Mouse (Mus musculus) midbrain, embryonic 12.5 days (tissue): ENCODE data around the gene Ctnna3. TPM values are rescaled to one million over a fixed set of nuclear protein-coding genes. Genes with fewer than 3 reads are reported as not detected.
A peak's percentile ranks its signal among the peaks of the same experiment; 100 is the strongest.
"Not testable (repeated sequence)": the region's sequence is repeated elsewhere in the genome, so short reads cannot be mapped to it uniquely, and the experiment has no call there.

Experiments
- ATAC-seq: fragments of 200-750 bp; cut with Nextera tagmentation; 2 replicates; pipeline ENCODE4 v1.8.0; 2017; ENCODE audit warnings: low read depth, moderate TSS enrichment, moderate library complexity; ENCODE audit not compliant: low FRiP score
- H3K27ac ChIP-seq: fragments of 300-500 bp; sonication (generic); replicated peaks from 2 replicates; pipeline ENCODE4 v1.5.1; 2016; ENCODE audit warnings: mild to moderate bottlenecking
- H3K27me3 ChIP-seq: fragments of 300-500 bp; sonication (generic); 2 replicates; pipeline ENCODE4 v1.6.1; 2016; ENCODE audit warnings: mild to moderate bottlenecking
- H3K36me3 ChIP-seq: fragments of 300-500 bp; sonication (generic); 2 replicates; pipeline ENCODE4 v1.6.1; 2016
- H3K4me1 ChIP-seq: fragments of 300-500 bp; sonication (generic); 2 replicates; pipeline ENCODE4 v1.6.1; 2016
- H3K4me2 ChIP-seq: fragments of 300-500 bp; sonication (generic); replicated peaks from 2 replicates; pipeline ENCODE4 v1.6.1; 2016; ENCODE audit warnings: mild to moderate bottlenecking, moderate library complexity
- H3K4me3 ChIP-seq: fragments of 300-500 bp; sonication (generic); 2 replicates; pipeline ENCODE4 v1.5.1; 2016; ENCODE audit warnings: mild to moderate bottlenecking
- H3K9ac ChIP-seq: fragments of 300-500 bp; sonication (generic); replicated peaks from 2 replicates; pipeline ENCODE4 v1.6.1; 2016; ENCODE audit warnings: mild to moderate bottlenecking, moderate library complexity
- H3K9me3 ChIP-seq: fragments of 300-500 bp; sonication (generic); 2 replicates; pipeline ENCODE4 v1.6.1; 2016; ENCODE audit warnings: mild to moderate bottlenecking
- WGBS: fragments of 180-500 bp; shearing (Covaris S2); methylation state at CpG from one replicate; pipeline ENCODE4 v1.1.7; 2016; 5-methylcytosine and 5-hydroxymethylcytosine counted together
- polyA plus RNA-seq: library from polyadenylated mRNA; unstranded; fragments of >200 nt; fragmentation: Nextera tagmentation; extraction: Ambion mirVana; gene quantifications from 2 replicates; pipeline ENCODE4 v1.2.1, GENCODE M21; 2016

The Ctnna3 gene
- polyA plus RNA-seq, 1 experiment from 2014 or later = not detected

DNA sequence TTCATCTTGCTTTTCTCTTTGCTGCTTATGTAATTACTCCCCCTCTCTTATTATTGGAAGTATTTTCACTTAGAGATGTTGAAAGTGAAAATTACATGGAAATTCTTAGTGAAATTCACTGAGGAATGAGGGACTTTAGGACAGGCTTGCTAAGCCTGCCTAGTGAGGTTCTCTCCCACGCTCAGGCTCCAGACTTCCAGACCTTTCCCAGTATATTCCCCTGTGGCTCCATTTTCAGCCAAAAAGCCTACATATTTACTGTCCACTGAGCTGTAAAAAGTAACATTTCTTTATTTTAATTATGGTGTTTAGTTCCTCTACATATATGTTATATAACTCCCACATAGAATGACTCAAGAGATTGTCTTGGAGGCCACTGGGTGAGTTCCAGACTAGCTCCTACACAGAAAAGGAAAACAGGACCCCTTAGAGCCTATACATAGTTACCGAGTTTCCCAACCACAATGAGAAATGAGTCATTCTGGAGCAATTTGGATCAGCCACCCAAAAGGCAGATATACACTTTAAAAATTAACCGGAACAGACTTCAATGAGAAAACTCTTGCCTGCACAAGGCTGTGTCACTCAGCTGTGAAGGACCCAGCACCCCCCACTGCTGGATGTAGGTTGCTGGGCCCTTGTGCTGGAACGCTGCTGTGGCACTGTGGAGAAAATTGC is 912.9 kb downstream of the Ctnna3 start:
- ATAC-seq = no peak
- H3K4me1 ChIP-seq = no peaks in the 10 kb centered on the region
- no peak overlapping the region for H3K4me2 ChIP-seq
- no peak overlapping the region for H3K27ac ChIP-seq
- H3K27me3 ChIP-seq = no peaks in the 10 kb centered on the region
- 75% methylated on average over 4 of the region's 4 CpGs for WGBS
- no peak overlapping the region for H3K4me3 ChIP-seq
- no peaks in the 10 kb centered on the region for H3K9me3 ChIP-seq
- no peak overlapping the region for H3K9ac ChIP-seq
- no peaks in the 10 kb centered on the region for H3K36me3 ChIP-seq

DNA sequence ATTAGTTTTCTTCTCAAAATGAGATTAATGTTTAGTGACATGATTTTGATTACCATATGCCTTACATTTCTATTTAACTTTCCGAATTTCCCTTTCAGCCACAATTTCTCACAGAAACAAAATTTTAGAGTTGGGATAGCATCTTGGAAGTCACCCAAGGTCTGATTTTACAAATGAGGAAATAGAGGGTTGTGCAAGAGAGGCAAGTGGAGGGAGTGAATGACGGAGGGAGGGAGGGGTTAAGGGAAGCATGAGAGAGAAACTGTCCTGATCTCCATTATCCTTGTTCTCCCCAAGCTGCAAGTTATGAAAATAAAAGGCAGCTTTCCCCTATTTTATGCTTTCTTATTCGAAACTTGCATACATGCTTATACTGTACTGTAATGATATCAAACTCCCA is 943.4 kb downstream of the Ctnna3 start:
- ATAC-seq = no peak
- Histone ChIP-seq H3K27ac (no peak overlapping the region), H3K9me3 (no peaks in the 10 kb centered on the region), H3K27me3 (no peaks in the 10 kb centered on the region), H3K4me1 (no peaks in the 10 kb centered on the region), H3K4me3 (no peak overlapping the region), H3K36me3 (no peaks in the 10 kb centered on the region), H3K4me2 (no peak overlapping the region), H3K9ac (no peak overlapping the region)
- WGBS = 86% methylated on average over 3 of the region's 3 CpGs

DNA sequence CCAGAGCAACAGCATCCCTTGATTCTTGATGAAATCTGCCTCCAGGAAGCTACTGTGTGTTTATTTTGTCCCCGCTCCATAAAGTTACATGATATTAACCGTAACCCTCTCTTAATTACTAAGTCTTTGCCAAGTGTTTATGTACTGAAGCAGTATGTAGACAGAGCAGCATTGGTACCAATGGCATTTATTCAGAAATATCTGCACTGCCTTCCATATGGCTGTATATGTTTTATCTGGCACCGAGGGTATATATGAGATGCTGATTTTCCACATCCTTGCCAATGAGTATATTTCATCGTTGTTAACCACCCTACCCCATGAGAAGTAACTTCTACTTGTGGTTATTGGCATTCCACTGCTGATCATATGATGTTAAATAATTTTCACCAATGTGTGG is 947.9 kb downstream of the Ctnna3 start:
- Histone ChIP-seq H3K27ac (no peak overlapping the region), H3K9me3 (no peaks in the 10 kb centered on the region), H3K4me2 (no peak overlapping the region), H3K4me3 (no peak overlapping the region), H3K36me3 (no peaks in the 10 kb centered on the region), H3K4me1 (no peaks in the 10 kb centered on the region), H3K9ac (no peak overlapping the region), H3K27me3 (no peaks in the 10 kb centered on the region)
- WGBS = 90% methylated on average over 4 of the region's 4 CpGs
- ATAC-seq = no peak

DNA sequence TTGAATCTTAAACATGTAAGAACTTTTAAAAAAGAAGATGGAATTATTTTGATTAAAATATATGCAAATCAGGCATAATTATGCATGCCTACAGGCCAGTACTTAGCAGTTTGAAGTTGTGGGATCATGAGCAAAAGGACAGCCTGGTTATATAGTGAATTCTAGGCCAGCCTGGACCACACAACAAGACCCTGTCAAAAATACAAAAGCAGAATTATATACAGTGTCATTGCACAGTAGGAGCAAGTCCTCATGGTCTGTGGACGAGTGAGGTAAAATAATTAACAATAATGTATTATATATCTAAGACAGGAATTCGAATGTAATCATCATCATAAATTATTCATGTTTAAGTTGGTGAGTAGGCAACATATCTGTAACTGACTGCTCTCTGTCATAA is 966.7 kb downstream of the Ctnna3 start:
- 67% methylated on average over 2 of the region's 2 CpGs for WGBS
- no peak overlapping the region for H3K4me3 ChIP-seq
- no peaks in the 10 kb centered on the region for H3K36me3 ChIP-seq
- no peaks in the 10 kb centered on the region for H3K9me3 ChIP-seq
- no peak for ATAC-seq
- H3K4me2 ChIP-seq = no peak overlapping the region
- no peaks in the 10 kb centered on the region for H3K4me1 ChIP-seq
- H3K27ac ChIP-seq = no peak overlapping the region
- H3K27me3 ChIP-seq = no peaks in the 10 kb centered on the region
- no peak overlapping the region for H3K9ac ChIP-seq

DNA sequence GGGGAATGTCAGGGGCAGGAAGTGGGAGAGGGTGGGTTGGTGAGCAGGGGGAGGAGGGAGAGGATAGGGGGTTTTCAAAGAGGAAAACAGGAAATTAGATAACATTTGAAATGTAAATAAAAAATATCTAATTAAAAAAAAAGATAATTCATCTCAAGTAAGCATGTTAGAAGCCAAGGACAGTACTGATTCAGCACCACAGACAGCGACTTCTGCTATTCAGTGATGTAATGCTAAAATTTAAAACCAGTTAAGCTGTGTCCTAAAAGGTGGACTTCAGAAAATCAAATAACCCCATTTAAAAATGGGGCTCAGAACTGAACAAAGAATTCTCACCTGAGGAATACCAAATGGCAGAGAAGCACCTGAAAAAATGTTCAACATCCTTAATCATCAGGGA is 988.5 kb downstream of the Ctnna3 start:
- H3K4me2 ChIP-seq, H3K36me3 ChIP-seq, H3K4me1 ChIP-seq, ATAC-seq, H3K27me3 ChIP-seq, H3K4me3 ChIP-seq, H3K9ac ChIP-seq, H3K9me3 ChIP-seq, H3K27ac ChIP-seq: not testable (repeated sequence)
- WGBS = 38% methylated on average over 1 of the region's 1 CpGs

DNA sequence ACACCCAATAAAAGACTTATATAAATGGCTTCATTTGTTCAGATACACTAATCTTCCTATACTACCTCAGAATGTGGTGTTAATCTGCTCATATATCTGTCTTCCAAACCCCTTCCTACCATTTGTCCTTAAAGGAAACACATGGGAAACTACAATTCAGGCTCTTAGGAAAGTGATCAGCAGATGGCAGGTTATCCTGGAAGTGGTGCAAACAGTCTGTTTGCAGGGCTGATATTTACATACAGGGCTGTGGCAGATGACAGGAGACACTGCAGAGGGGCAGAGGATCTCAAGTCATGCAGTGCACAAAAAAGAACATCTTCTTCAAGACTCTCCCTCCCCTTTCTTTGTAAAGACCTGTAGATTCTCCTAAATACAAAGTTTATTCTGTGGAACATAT is 1008.8 kb downstream of the Ctnna3 start:
- no peak for ATAC-seq

DNA sequence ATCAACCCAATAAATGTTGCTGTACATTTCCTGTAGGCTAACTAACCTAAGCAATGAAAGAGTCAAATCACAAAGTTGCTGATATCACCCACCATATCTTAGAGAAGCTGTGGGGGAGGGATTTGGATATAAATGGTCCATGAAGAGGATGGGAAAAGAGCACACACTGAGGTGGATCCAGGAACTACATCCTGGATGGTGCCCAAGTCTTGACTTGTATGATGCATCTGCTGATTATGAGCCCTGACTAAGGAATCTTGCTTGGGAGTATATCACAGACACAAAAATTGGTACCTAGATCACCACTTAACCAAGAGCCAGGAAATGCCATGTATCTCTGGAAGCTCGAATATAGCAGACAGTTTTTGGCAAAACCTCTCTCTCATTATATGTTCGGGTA is 1018.7 kb downstream of the Ctnna3 start:
- 0 out of 2 replicates have a peak, but pooled peaks cover 2% of the 10 kb centered on the region for H3K4me1 ChIP-seq
- ATAC-seq = no peak
- H3K4me3 ChIP-seq = no peak overlapping the region
- H3K36me3 ChIP-seq = no peaks in the 10 kb centered on the region
- no peaks in the 10 kb centered on the region for H3K9me3 ChIP-seq
- no peaks in the 10 kb centered on the region for H3K27me3 ChIP-seq
- no peak overlapping the region for H3K27ac ChIP-seq
- H3K9ac ChIP-seq = no peak overlapping the region
- WGBS = 73% methylated on average over 2 of the region's 2 CpGs
- no peak overlapping the region for H3K4me2 ChIP-seq

More for the DNA sequence above, 1008.8 kb downstream of the Ctnna3 start:
- H3K9ac ChIP-seq = no peak overlapping the region
- H3K9me3 ChIP-seq = no peaks in the 10 kb centered on the region
- no peaks in the 10 kb centered on the region for H3K4me1 ChIP-seq
- H3K4me3 ChIP-seq = no peak overlapping the region
- H3K4me2 ChIP-seq = no peak overlapping the region
- no peaks in the 10 kb centered on the region for H3K36me3 ChIP-seq
- no peak overlapping the region for H3K27ac ChIP-seq
- H3K27me3 ChIP-seq = no peaks in the 10 kb centered on the region

DNA sequence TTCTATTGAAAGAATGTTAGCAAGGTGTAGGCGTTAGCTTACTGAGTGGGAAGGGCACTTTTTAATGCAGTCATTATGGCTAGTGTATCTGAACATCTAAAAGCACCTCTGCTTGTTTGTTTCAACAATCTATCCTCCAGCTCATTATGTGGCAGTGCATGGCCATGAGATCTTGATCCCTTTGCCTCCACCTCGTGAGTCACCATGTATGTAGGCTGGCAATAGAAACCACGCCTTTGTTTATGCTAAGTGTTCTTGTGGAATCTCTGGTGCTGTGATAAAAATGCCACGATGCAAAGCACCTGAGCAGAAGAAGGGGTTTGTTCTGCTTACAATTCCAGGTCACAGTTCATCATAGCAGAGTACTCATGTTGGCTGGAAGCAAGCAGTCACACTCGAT is 1053.4 kb downstream of the Ctnna3 start:
- no peak overlapping the region for H3K4me2 ChIP-seq
- H3K27me3 ChIP-seq = no peaks in the 10 kb centered on the region
- H3K36me3 ChIP-seq = no peaks in the 10 kb centered on the region
- H3K4me1 ChIP-seq = no peaks in the 10 kb centered on the region
- H3K4me3 ChIP-seq = no peak overlapping the region
- H3K9ac ChIP-seq = no peak overlapping the region
- 78% methylated on average over 5 of the region's 5 CpGs for WGBS
- ATAC-seq = no peak
- H3K27ac ChIP-seq = no peak overlapping the region
- H3K9me3 ChIP-seq = no peaks in the 10 kb centered on the region

DNA sequence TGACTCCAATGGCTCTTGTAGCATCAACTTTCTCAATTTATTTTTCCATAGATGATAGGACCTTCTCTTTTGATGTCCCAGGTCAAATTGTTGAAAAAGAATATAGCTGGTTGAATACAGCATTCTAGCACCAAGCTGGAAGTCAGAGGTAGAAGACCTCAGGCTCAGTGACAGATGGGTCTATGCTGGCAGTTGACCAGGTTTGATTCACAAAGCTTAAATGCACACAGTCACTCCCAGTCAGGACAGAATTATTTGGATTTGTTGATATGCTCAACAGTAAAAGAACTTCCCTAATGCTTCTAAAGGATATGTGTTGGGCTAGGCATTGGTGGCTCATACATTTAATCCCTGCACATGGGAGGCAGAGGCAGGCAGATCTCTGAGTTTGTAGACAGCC is 1059.6 kb downstream of the Ctnna3 start:
- Histone ChIP-seq H3K4me1 (no peaks in the 10 kb centered on the region), H3K36me3 (no peaks in the 10 kb centered on the region), H3K9ac (no peak overlapping the region), H3K9me3 (no peaks in the 10 kb centered on the region), H3K27ac (no peak overlapping the region), H3K4me2 (no peak overlapping the region), H3K27me3 (no peaks in the 10 kb centered on the region), H3K4me3 (no peak overlapping the region)
- ATAC-seq = no peak

DNA sequence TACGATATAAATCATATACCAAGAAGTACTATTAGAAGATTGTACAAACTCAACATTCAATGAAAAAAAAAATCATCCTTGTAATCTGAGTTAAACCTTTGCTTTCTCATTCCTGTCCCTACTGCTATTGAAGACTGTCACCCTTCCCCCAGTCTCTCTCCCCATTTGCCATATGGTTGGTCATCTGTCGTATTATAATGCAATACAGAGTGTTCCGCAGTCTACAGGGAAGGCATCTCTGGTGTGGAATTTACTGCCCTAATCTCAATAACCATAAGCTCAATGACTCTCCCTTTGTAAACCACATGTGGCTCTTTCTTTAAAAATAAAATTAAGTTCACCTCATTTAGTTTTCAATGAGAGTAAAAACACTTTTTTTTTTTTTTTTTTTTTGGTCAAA is 1113.7 kb downstream of the Ctnna3 start:
- no peaks in the 10 kb centered on the region for H3K9me3 ChIP-seq
- no peak overlapping the region for H3K4me3 ChIP-seq
- H3K4me2 ChIP-seq = no peak overlapping the region
- no peaks in the 10 kb centered on the region for H3K4me1 ChIP-seq
- H3K36me3 ChIP-seq = no peaks in the 10 kb centered on the region
- H3K27ac ChIP-seq = no peak overlapping the region
- no peak overlapping the region for H3K9ac ChIP-seq
- ATAC-seq = peak; percentile 83
- no peaks in the 10 kb centered on the region for H3K27me3 ChIP-seq
- WGBS = 78% methylated on average over 3 of the region's 3 CpGs

DNA sequence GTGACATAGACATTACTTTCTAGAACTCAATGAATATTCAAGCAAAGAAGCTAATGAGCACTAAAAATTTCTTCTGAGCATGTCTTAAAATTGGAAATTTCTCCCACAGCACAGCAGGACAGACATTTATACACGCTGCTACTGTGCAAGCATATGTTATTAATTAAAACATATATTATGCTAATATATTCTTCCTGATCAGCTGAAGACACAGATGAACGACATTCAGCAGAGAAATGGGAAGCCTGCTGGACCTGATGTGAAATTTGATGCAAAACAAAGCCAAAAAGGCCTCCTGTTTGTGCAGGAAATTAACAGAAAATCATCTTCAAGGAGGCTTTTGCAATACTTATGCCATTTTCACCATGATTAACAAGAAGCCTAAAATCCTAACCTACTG is 1114.5 kb downstream of the Ctnna3 start:
- Histone ChIP-seq H3K4me3 (no peak overlapping the region), H3K27ac (no peak overlapping the region), H3K9me3 (no peaks in the 10 kb centered on the region), H3K36me3 (no peaks in the 10 kb centered on the region), H3K9ac (no peak overlapping the region), H3K27me3 (no peaks in the 10 kb centered on the region), H3K4me1 (no peaks in the 10 kb centered on the region), H3K4me2 (no peak overlapping the region)
- ATAC-seq = peak; percentile 60; the same call in 1 of the 2 replicates
- 58% methylated on average over 2 of the region's 2 CpGs for WGBS

DNA sequence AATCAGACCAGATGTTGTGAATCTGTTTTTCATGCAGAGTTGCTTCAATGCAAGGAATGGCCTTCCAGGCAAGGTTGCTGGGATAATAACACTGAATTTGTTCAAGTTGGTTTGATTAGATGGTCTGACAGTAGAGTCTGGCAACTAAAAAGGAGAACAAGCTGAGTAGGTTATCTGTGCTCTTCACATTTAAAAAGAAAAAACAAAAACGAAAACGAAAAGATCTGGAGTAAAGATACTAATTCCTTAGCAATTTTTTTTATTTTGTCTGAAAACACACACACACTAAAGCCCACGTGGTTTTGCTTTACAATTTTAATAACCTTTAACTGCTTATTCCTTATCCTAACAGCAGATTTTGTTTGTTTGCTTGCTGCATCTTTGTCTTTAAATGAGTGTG is 1141.4 kb downstream of the Ctnna3 start:
- Histone ChIP-seq H3K4me1 (no peaks in the 10 kb centered on the region), H3K27me3 (no peaks in the 10 kb centered on the region)
- 92% methylated on average over 3 of the region's 3 CpGs for WGBS

DNA sequence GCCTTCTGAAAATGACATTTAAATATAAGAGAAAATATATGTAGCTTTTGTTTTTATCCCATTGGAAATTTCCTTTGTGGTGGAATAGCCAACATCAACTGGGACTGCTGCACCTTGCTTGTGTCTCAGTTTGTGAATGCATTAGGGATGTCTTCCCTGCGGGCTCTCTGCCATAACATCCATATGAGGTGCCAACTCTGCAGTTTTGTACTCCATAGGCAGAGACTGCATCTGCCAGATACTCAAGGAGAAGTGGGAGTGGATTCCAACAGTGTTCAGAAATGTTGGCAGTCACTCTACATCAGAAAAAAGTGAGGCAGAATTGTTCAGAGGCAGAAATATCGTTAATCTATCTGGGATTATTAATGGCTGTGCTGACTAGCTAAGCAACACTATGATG is 1158.2 kb downstream of the Ctnna3 start:
- Histone ChIP-seq H3K27ac (no peak overlapping the region), H3K4me2 (no peak overlapping the region), H3K9me3 (no peaks in the 10 kb centered on the region), H3K27me3 (no peaks in the 10 kb centered on the region), H3K4me3 (no peak overlapping the region), H3K36me3 (no peaks in the 10 kb centered on the region), H3K4me1 (no peaks in the 10 kb centered on the region), H3K9ac (no peak overlapping the region)
- 90% methylated on average over 2 of the region's 2 CpGs for WGBS
- no peak for ATAC-seq

More for the DNA sequence above, 1141.4 kb downstream of the Ctnna3 start:
- no peak overlapping the region for H3K4me2 ChIP-seq
- H3K36me3 ChIP-seq = no peaks in the 10 kb centered on the region
- ATAC-seq = no peak
- no peaks in the 10 kb centered on the region for H3K9me3 ChIP-seq
- no peak overlapping the region for H3K27ac ChIP-seq
- no peak overlapping the region for H3K9ac ChIP-seq
- H3K4me3 ChIP-seq = no peak overlapping the region
